Mouse (Mus musculus) cortical plate, adult 2 months (tissue): ENCODE results near the gene Gramd1a.

Experiments used
- CTCF ChIP-seq: fragments of 200-500 bp; IDR thresholded peaks from 2 replicates; pipeline ENCODE4 v1.5.1; 2011; ENCODE audit warnings: mild to moderate bottlenecking, control low read depth, low read length; ENCODE audit not compliant: insufficient read depth; ENCODE audit errors: extremely low read depth
- POLR2A ChIP-seq: fragments of 200-500 bp; IDR thresholded peaks from 2 replicates; pipeline ENCODE4 v1.6.1; 2011; ENCODE audit warnings: mild to moderate bottlenecking, low read length, control low read depth; ENCODE audit not compliant: insufficient read depth; ENCODE audit errors: extremely low read depth

- TF ChIP-seq CTCF (no peak), POLR2A (no peak)
Observed at GRCm38 (mm10) chr7:31118486-31118885, 37.2 kb downstream of the Gramd1a start.
